Mouse (Mus musculus) embryonic facial prominence, embryonic 13.5 days (tissue): Measurements from ENCODE around the gene Tctn1. TPM values are rescaled to one million over a fixed set of nuclear protein-coding genes. Genes with fewer than 3 reads are reported as not detected.

Experiments
- ATAC-seq: fragments of 200-750 bp; cut with Nextera tagmentation; 2 replicates; pipeline ENCODE4 v1.8.0; 2017; ENCODE audit warnings: low read depth; ENCODE audit not compliant: insufficient number of reproducible peaks, insufficient read depth, low FRiP score, low TSS enrichment
- H3K27ac ChIP-seq: fragments of 300-500 bp; sonication (generic); 2 replicates; pipeline ENCODE4 v1.5.1; 2015; ENCODE audit warnings: moderate library complexity, mild to moderate bottlenecking, inconsistent platforms
- H3K27me3 ChIP-seq: fragments of 300-500 bp; sonication (generic); 2 replicates; pipeline ENCODE4 v1.6.1; 2015; ENCODE audit warnings: mild to moderate bottlenecking, inconsistent platforms
- H3K36me3 ChIP-seq: fragments of 300-500 bp; sonication (generic); 2 replicates; pipeline ENCODE4 v1.6.1; 2015; ENCODE audit warnings: mild to moderate bottlenecking, inconsistent platforms
- H3K4me1 ChIP-seq: fragments of 300-500 bp; sonication (generic); 2 replicates; pipeline ENCODE4 v1.6.1; 2015; ENCODE audit warnings: inconsistent platforms
- H3K4me2 ChIP-seq: fragments of 300-500 bp; sonication (generic); 2 replicates; pipeline ENCODE4 v1.6.1; 2015; ENCODE audit warnings: moderate library complexity, mild to moderate bottlenecking, inconsistent platforms
- H3K4me3 ChIP-seq: fragments of 300-500 bp; sonication (generic); 2 replicates; pipeline ENCODE4 v1.5.1; 2015; ENCODE audit warnings: mild to moderate bottlenecking, inconsistent platforms
- H3K9ac ChIP-seq: fragments of 300-500 bp; sonication (generic); 2 replicates; pipeline ENCODE4 v1.6.1; 2015; ENCODE audit warnings: mild to moderate bottlenecking, inconsistent platforms
- H3K9me3 ChIP-seq: fragments of 300-500 bp; sonication (generic); 2 replicates; pipeline ENCODE4 v1.6.1; 2016; ENCODE audit warnings: inconsistent platforms
- WGBS: fragments of 180-500 bp; shearing (Covaris S2); methylation state at CpG from one replicate; pipeline ENCODE4 v1.1.7; 2015; ENCODE audit warnings: mixed read lengths; 5-methylcytosine and 5-hydroxymethylcytosine counted together
- polyA plus RNA-seq: library from polyadenylated mRNA; unstranded; fragments of >200 nt; fragmentation: Nextera tagmentation; extraction: Ambion mirVana; gene quantifications from 2 replicates; pipeline ENCODE4 v1.2.1, GENCODE M21; 2015

Tctn1 gene
- 5.0 and 8.0 TPM in 2 replicates for polyA plus RNA-seq

DNA sequence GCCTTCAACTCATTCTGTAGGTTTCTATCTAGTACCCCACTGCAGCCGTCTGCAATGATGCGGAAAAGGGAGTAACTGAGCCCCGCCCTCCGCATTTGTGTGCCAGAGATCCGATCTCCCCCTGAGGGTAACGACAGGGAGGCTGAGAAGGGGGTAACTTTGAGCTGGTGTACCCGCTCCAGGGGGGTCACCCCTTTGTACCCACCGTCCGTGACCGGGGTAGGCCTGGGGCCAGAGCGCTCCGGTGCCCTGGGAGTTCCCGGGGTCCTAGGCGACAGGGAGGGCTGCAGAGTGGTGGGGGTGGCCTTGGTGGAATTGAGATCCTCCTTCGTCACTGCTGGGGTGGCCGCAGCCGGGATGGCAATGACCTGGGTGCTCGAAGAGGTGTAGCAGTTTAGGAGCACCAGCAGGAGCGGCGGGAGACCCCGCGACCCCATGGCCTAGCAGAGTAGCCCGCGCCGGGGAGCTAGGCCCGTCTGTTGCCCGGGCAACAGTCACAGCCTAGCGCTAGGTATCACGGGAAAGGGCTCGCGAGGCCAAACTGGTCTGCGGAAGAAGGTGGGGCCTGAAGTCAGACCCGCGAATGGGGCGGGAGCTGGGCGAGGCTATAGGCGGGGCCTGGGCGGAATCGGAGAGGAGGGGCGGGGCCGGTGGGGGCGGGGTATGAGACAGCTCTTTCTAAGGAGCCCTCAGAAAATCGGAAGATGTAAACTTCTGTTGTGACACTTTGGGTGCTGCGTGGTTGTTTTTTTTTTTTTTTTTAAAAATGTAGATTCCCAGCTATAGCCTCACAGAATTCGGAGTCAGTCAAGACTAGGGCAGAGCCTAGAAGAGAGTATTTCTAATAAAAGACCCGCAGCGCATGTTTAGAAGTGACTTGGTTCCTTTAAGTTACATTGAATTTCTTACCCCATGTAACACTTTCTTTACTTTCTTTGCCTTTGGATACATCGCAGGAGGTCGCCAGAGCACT lies at the start of gene Tctn1:
Gene Tctn1, minus strand, starts transcription at position 528 of the 973 bp plus-strand sequence.
- Histone ChIP-seq H3K4me3 (peak within 1 kb of the TSS; percentile 85), H3K9ac (peak within 1 kb of the TSS; percentile 87), H3K27me3 (no peaks in the 10 kb centered on the region), H3K27ac (peak within 1 kb of the TSS; percentile 68), H3K9me3 (no peaks in the 10 kb centered on the region), H3K4me2 (peak within 1 kb of the TSS; percentile 70), H3K36me3 (peaks cover 17% of the 10 kb centered on the region), H3K4me1 (peaks cover 9% of the 10 kb centered on the region)
- WGBS, result 2% methylated on average over 49 of the region's 49 CpGs
- peak; percentile 98 for ATAC-seq

DNA sequence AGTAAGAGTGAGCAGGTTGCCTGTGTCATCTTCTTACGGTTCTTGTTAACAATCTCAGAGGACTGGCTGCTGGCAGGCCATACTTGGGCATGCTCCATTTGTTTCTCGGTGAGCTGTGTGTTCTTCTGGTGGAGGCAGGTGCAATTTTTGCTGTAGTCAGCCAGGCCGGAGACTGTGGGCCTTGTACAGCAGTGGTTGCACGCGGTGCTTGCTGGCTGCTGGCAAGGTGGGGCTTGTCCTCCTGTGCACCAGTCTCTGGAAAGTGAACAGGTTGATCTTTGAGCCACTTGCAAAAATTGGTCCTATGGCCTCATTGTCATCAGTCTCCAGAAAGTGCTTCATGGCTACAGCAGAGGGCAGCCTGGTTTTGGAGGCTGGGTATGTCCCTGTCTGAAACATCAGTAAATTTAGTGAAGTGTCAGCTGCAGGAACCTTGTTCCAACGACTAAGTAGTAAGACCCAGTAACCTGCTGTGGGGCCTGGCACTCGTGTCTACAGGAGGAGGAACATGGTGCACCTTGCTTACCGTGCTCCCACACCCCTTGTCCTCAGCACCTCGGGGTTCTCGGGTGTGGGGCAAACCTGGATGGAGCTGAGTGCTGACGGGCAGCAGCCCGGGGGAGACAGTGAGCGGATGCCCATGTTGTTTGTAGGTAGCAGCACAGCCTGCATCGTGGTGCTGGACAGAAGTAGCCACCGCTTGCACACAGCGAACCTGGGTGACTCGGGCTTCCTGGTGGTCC lies 48.9 kb upstream of the Tctn1 start:
- Histone ChIP-seq H3K4me1 (peaks cover 10% of the 10 kb centered on the region), H3K9ac (no peak overlapping the region), H3K4me2 (no peak overlapping the region), H3K27ac (no peak overlapping the region), H3K27me3 (no peaks in the 10 kb centered on the region), H3K9me3 (no peaks in the 10 kb centered on the region), H3K36me3 (peaks cover 67% of the 10 kb centered on the region), H3K4me3 (no peak overlapping the region)
- WGBS, result 91% methylated on average over 17 of the region's 17 CpGs
- ATAC-seq, result no peak

DNA sequence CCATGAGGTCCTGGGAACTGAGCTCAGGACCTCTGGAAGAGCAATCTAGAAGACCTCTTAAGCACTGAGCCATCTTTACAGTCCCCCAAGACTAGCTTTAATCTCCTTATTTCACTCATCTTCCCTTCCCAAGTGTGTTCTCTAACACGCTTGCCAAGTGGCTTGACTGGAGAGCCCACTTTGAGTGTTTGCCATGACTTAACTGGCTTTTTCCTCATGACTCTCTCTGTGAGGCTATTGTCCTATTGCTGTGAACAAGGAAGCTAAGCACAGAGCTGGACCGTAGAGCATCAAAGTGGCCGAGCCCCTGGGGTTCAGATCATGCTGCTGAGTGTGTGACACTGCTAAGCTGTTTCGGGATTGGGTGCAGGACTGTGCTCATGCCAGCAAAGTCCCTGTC lies 48.1 kb upstream of the Tctn1 start:
- WGBS, result 89% methylated on average over 4 of the region's 4 CpGs
- peaks cover 60% of the 10 kb centered on the region for H3K36me3 ChIP-seq
- peaks cover 10% of the 10 kb centered on the region for H3K4me1 ChIP-seq
- no peak for ATAC-seq
- H3K4me3 ChIP-seq, result no peak overlapping the region
- H3K4me2 ChIP-seq, result no peak overlapping the region
- H3K9me3 ChIP-seq, result no peaks in the 10 kb centered on the region
- H3K27ac ChIP-seq, result no peak overlapping the region
- no peaks in the 10 kb centered on the region for H3K27me3 ChIP-seq
- H3K9ac ChIP-seq, result no peak overlapping the region

DNA sequence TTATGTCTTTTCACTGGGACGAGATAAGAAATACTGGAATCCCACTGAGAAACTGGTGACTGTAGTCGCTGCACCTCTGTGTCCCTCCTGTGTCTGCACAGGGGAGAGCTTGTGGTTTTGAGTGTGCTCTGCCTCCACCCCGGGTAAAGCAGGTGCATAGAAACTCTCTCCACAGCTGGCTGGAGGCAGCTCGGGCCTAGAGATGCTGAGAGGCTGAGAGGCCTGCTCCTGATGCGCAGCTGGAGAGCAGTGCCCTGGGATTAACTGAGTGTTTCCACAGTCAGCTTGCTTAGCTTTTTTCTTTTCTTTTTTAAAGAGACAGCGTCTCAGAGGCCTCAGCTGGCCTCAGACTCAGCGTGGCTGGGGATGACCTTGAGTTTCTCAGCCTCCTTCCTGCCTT lies 47.4 kb upstream of the Tctn1 start:
- Histone ChIP-seq H3K4me1 (peaks cover 10% of the 10 kb centered on the region), H3K36me3 (peaks cover 53% of the 10 kb centered on the region), H3K27ac (no peak overlapping the region), H3K4me3 (no peak overlapping the region), H3K9ac (no peak overlapping the region), H3K27me3 (no peaks in the 10 kb centered on the region), H3K4me2 (no peak overlapping the region), H3K9me3 (no peaks in the 10 kb centered on the region)
- WGBS, result 73% methylated on average over 7 of the region's 7 CpGs
- no peak for ATAC-seq

DNA sequence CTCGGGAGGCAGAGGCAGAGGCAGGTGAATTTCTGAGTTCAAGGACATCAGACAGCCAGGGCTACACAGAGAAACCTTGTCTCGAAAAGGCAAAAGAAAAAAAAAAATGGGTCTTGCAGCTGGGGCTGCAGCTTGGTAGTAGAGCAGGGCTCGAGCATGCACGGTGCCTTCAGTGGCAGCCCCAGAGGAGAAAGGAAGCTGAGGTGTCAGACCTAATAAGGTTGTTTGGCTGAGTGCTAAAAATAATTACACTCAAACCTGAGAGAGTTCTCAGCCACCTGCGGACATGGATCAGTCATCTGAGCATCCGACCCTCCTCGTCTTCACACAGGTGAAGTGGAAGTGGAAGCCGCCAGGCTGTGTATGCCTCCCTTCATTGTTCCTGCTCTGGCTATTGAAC lies 46.4 kb upstream of the Tctn1 start:
- H3K36me3 ChIP-seq, result peaks cover 50% of the 10 kb centered on the region
- H3K27ac ChIP-seq, result no peak overlapping the region
- ATAC-seq, result no peak
- H3K27me3 ChIP-seq, result no peaks in the 10 kb centered on the region
- no peak overlapping the region for H3K4me2 ChIP-seq
- H3K4me3 ChIP-seq, result no peak overlapping the region
- H3K9me3 ChIP-seq, result no peaks in the 10 kb centered on the region
- H3K4me1 ChIP-seq, result peaks cover 10% of the 10 kb centered on the region
- 82% methylated on average over 8 of the region's 8 CpGs for WGBS
- no peak overlapping the region for H3K9ac ChIP-seq

DNA sequence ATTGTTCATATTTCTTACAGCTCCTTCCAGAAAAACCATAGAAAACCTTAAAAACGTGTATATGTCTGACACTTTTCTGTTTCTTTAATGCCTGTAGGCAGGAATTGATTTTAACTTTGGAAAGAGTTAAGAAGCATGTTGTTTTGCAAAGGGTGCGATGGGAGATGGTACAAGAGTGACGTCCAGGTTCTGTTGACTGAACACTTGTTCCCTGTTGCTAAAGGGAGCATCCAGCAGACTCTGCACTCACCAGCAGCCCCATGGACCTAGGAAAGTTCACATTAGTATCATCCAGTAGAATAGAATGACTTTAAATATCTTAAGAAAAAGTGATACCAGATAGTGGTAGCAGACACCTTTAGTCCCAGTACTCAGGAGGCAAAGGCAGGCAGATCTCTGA lies 42.3 kb upstream of the Tctn1 start:
- WGBS, result 78% methylated on average over 3 of the region's 3 CpGs
- Histone ChIP-seq H3K9me3 (no peaks in the 10 kb centered on the region), H3K4me2 (no peak overlapping the region), H3K4me1 (peaks cover 30% of the 10 kb centered on the region), H3K36me3 (peaks cover 21% of the 10 kb centered on the region), H3K9ac (no peak overlapping the region), H3K4me3 (no peak overlapping the region), H3K27ac (no peak overlapping the region), H3K27me3 (no peaks in the 10 kb centered on the region)
- ATAC-seq, result no peak

DNA sequence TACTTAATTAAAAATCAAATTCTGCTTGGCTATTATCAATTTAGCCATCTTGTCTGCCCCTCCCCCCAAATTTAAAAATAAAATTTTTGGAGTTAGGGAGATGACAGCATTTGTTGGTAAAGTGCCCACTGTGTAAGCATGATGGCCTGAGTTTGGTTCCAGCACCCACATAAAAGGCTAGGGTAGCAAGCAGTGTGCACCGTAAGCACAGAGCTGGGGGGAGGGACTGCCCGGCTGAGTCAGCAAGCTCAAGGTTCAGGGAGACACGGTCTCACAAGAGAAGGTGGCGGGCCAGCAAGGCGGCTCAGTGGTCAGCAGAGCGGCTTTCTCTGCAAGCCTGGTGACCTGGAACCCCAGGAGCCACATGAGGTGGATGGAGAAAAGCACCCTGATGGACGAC lies 41.2 kb upstream of the Tctn1 start:
- 93% methylated on average over 7 of the region's 7 CpGs for WGBS

DNA sequence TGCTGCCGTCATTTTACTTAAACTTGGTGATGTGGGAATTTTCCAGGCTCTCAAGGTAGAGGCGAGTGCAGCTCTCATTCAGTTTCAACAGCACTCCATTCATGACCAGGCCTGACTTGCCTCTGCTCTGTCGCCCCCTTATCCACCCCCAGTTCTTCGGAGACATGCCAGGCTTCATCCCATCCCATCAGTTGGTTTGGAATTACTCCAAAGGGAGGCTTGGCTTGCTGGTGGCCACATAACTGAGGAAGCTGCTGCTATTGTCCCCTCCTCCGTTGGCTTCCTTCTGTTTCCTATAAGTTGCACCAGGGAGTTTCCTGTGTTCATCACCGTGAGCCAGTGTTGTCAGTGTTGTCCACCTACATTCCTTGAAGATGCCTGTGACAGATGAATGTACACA lies 40.3 kb upstream of the Tctn1 start:
- Histone ChIP-seq H3K27ac (peak overlapping the region; percentile 51; the same call in 1 of the 2 replicates), H3K9ac (no peak overlapping the region), H3K4me1 (peaks cover 38% of the 10 kb centered on the region), H3K27me3 (no peaks in the 10 kb centered on the region), H3K9me3 (no peaks in the 10 kb centered on the region), H3K36me3 (peaks cover 10% of the 10 kb centered on the region; the same call in 1 of the 2 replicates), H3K4me2 (no peak overlapping the region), H3K4me3 (no peak overlapping the region)
- no peak for ATAC-seq
- 76% methylated on average over 6 of the region's 6 CpGs for WGBS

More for the DNA sequence above, 41.2 kb upstream of the Tctn1 start:
- peaks cover 12% of the 10 kb centered on the region; the same call in 1 of the 2 replicates for H3K36me3 ChIP-seq
- H3K9me3 ChIP-seq, result no peaks in the 10 kb centered on the region
- H3K27ac ChIP-seq, result no peak overlapping the region
- H3K4me1 ChIP-seq, result peaks cover 30% of the 10 kb centered on the region
- no peak overlapping the region for H3K9ac ChIP-seq
- H3K4me2 ChIP-seq, result no peak overlapping the region
- H3K27me3 ChIP-seq, result no peaks in the 10 kb centered on the region
- H3K4me3 ChIP-seq, result no peak overlapping the region
- no peak for ATAC-seq

DNA sequence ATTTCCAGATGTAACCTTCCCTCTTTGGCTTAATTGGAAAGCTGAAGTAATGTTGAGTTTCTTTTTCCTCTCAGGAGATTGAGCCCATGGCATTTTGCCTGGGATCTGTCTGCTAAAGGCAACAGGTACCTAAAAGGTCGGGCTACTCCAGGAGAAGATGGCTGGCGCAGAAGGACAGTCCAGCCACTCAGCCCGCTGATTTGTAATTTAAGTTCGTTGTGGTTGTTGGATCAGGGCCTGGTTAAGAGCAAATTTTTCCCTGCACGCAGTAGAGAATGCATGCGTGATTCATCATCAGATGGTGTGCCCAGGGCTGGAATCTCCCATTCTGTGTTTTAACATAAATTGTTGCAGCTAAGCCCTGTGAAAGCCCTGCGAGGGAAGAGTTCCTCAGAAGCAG lies 39.7 kb upstream of the Tctn1 start:
- Histone ChIP-seq H3K9ac (no peak overlapping the region), H3K27ac (peak overlapping the region; percentile 51; the same call in 1 of the 2 replicates), H3K4me2 (no peak overlapping the region), H3K27me3 (no peaks in the 10 kb centered on the region), H3K9me3 (no peaks in the 10 kb centered on the region), H3K4me3 (no peak overlapping the region), H3K4me1 (peaks cover 38% of the 10 kb centered on the region), H3K36me3 (peaks cover 8% of the 10 kb centered on the region; the same call in 1 of the 2 replicates)
- ATAC-seq, result no peak
- WGBS, result 78% methylated on average over 7 of the region's 7 CpGs

DNA sequence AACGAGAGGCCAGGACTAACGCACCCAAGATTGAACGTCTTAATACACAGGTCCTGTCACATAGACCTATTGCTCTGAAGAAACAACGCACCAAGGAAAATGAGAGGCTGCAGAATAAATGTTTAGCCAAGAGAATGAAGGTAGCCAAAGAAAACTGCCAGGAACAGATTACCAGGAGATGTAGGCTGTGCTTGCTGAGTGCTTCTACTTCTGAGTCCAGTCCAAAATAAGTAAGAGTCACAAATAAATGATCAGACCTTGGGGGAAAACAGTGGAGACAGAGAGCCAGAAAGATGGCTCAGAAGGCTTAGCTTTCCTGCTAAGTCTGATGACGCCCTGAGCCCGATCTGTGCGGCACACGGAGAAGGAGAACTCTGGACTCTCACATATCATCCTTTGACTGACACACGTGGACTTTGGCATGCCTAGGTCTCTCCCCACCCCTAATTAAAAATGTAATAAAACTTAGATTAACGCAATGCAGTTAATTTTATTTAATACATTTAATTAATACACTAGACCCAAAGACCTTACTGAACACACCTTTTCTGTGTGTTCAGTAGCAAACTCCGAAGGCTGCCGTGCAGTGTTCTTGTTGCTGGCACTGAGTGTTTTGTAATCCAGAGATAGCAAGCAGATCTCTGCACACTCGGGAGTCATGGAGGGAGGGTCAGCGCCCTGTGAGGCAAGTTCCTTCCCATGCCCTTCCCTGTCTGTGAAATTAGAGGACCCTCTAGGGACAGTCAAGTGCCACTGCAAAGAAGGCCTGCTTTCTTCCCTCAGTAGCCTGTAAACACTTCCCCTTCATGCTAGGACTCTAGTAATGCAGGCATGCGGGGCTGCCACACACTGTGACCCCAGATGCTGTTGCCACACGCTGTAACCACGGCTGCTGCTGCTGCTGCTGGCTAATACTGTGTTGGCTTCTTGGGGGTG lies 38.8 kb upstream of the Tctn1 start:
- Histone ChIP-seq H3K4me2 (no peak overlapping the region), H3K9ac (no peak overlapping the region), H3K27me3 (no peaks in the 10 kb centered on the region), H3K9me3 (no peaks in the 10 kb centered on the region), H3K4me3 (no peak overlapping the region), H3K27ac (peak overlapping the region; percentile 5; the same call in 1 of the 2 replicates), H3K4me1 (peaks cover 38% of the 10 kb centered on the region), H3K36me3 (no peaks in the 10 kb centered on the region)
- ATAC-seq, result no peak
- 63% methylated on average over 17 of the region's 17 CpGs for WGBS

DNA sequence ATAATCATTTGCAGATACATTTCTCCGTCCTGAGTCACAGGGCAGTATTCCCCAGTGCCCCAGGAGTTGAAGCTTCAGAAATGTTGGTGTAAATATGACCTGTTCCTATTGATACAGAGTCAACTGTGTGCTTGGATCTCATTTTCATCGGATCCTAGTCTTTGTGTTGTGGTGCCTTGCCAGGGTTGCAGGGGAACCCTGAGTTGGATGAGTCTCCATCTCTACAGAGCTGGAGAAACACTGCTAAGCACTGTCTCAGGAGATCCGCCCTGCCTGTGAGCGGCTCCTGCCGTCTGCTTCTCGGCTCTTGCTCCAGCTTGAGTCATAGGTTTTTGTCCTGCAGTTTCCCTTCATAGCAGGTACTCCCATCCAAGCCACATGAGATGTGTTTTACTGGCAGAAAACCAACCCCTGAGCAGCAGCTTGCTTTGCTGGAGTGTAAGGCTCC lies 35.8 kb upstream of the Tctn1 start:
- Histone ChIP-seq H3K9ac (no peak overlapping the region), H3K36me3 (0 out of 2 replicates have a peak, but pooled peaks cover 1% of the 10 kb centered on the region), H3K27me3 (no peaks in the 10 kb centered on the region), H3K4me1 (peaks cover 38% of the 10 kb centered on the region), H3K4me2 (no peak overlapping the region), H3K9me3 (no peaks in the 10 kb centered on the region), H3K27ac (no peak overlapping the region), H3K4me3 (no peak overlapping the region)
- 77% methylated on average over 6 of the region's 6 CpGs for WGBS
- ATAC-seq, result no peak
